Mouse (Mus musculus): ENCODE results near the gene C1s1. TPM values are rescaled to one million over a fixed set of nuclear protein-coding genes. Genes with fewer than 3 reads are reported as not detected.
"Not testable (repeated sequence)": the region's sequence is repeated elsewhere in the genome, so short reads cannot be mapped to it uniquely, and the experiment has no call there.

C1s1 gene
- polyA plus RNA-seq, 1 experiment from 2014 or later, result 9.9 TPM

GRCm38 (mm10) chr6:124487509-124487908 is 54.6 kb downstream of the C1s1 start:
- ATAC-seq (ENCODE audit: insufficient read depth, low FRiP score, low read depth), result no peak
- H3K36me3 ChIP-seq, result no peaks in the 10 kb centered on the region
- WGBS, result 30% methylated on average over 2 of the region's 2 CpGs
- no peak overlapping the region for H3K9ac ChIP-seq
- no peaks in the 10 kb centered on the region for H3K4me1 ChIP-seq
- no peak overlapping the region for H3K27ac ChIP-seq
- no peaks in the 10 kb centered on the region for H3K27me3 ChIP-seq (replicated peaks)
- H3K9me3 ChIP-seq, result no peaks in the 10 kb centered on the region
- H3K4me3 ChIP-seq (replicated peaks), result no peak overlapping the region
- no peak overlapping the region for H3K4me2 ChIP-seq

- H3K4me1 ChIP-seq, result no peaks in the 10 kb centered on the region
- H3K4me3 ChIP-seq (replicated peaks), result peak overlapping the region; percentile 19; the same call in 1 of the 2 replicates
- peak overlapping the region; percentile 37 for H3K4me2 ChIP-seq
- no peaks in the 10 kb centered on the region for H3K27me3 ChIP-seq (replicated peaks)
- no peak for ATAC-seq (ENCODE audit: insufficient read depth, low FRiP score, low read depth)
- H3K9me3 ChIP-seq, result no peaks in the 10 kb centered on the region
- H3K9ac ChIP-seq, result no peak overlapping the region
- WGBS, result 33% methylated on average over 21 of the region's 21 CpGs
- no peaks in the 10 kb centered on the region for H3K36me3 ChIP-seq
- H3K27ac ChIP-seq, result no peak overlapping the region
Observed at GRCm38 (mm10) chr6:124485414-124486144, 56.6 kb downstream of the C1s1 start.

- Histone ChIP-seq H3K27ac (no peak overlapping the region), H3K4me2 (no peak overlapping the region), H3K9me3 (no peaks in the 10 kb centered on the region), H3K4me3 (replicated peaks) (no peak overlapping the region), H3K36me3 (no peaks in the 10 kb centered on the region), H3K4me1 (no peaks in the 10 kb centered on the region), H3K9ac (no peak overlapping the region), H3K27me3 (replicated peaks) (no peaks in the 10 kb centered on the region)
- WGBS, result 62% methylated on average over 7 of the region's 7 CpGs
- no peak for ATAC-seq (ENCODE audit: insufficient read depth, low FRiP score, low read depth)
Observed at GRCm38 (mm10) chr6:124484851-124485250, 57.3 kb downstream of the C1s1 start.

- H3K36me3 ChIP-seq; H3K4me1 ChIP-seq; H3K27me3 ChIP-seq (replicated peaks); H3K4me3 ChIP-seq (replicated peaks); ATAC-seq (ENCODE audit: insufficient read depth, low FRiP score, low read depth); H3K27ac ChIP-seq; H3K9ac ChIP-seq; H3K4me2 ChIP-seq; H3K9me3 ChIP-seq: not testable (repeated sequence)
- 81% methylated on average over 3 of the region's 3 CpGs for WGBS
Observed at GRCm38 (mm10) chr6:124483831-124484230, 58.3 kb downstream of the C1s1 start.

- Histone ChIP-seq H3K27ac (no peak overlapping the region), H3K4me2 (no peak overlapping the region), H3K4me1 (no peaks in the 10 kb centered on the region), H3K9me3 (no peaks in the 10 kb centered on the region), H3K4me3 (replicated peaks) (no peak overlapping the region), H3K9ac (no peak overlapping the region), H3K27me3 (replicated peaks) (no peaks in the 10 kb centered on the region), H3K36me3 (no peaks in the 10 kb centered on the region)
- 32% methylated on average over 6 of the region's 6 CpGs for WGBS
- no peak for ATAC-seq (ENCODE audit: insufficient read depth, low FRiP score, low read depth)
Observed at GRCm38 (mm10) chr6:124481571-124481970, 60.6 kb downstream of the C1s1 start.

Other genes with a start within 250 kb of the C1s1 start
- 0.31 and 0.39 TPM in 2 replicates for gene Cd163, start 237.7 kb downstream of the C1s1 start, polyA plus RNA-seq (2015; fragmentation: Nextera tagmentation; extraction: Ambion mirVana)
- 39.8 and 40.6 TPM in 2 replicates for gene Pex5, start 127.3 kb downstream of the C1s1 start, polyA plus RNA-seq (2015; fragmentation: Nextera tagmentation; extraction: Ambion mirVana)
- 6.8 TPM in 2 replicates for gene Clstn3, start 77.6 kb downstream of the C1s1 start, polyA plus RNA-seq (2015; fragmentation: Nextera tagmentation; extraction: Ambion mirVana)
- 1.9 and 2.2 TPM in 2 replicates for gene C1rl, start 49.2 kb downstream of the C1s1 start, polyA plus RNA-seq (2015; fragmentation: Nextera tagmentation; extraction: Ambion mirVana)
- 4.5 and 6.6 TPM in 2 replicates for gene C1ra, start 30.0 kb downstream of the C1s1 start, polyA plus RNA-seq (2015; fragmentation: Nextera tagmentation; extraction: Ambion mirVana)
- not detected in 2 replicates for gene C1rb, start 27.9 kb upstream of the C1s1 start, polyA plus RNA-seq (2015; fragmentation: Nextera tagmentation; extraction: Ambion mirVana)
- gene C1s2, start 93.7 kb upstream of the C1s1 start, polyA plus RNA-seq (2015; fragmentation: Nextera tagmentation; extraction: Ambion mirVana), result 0.06 and 0.13 TPM in 2 replicates
- 79.3 and 85.3 TPM in 2 replicates for gene Lpcat3, start 120.7 kb upstream of the C1s1 start, polyA plus RNA-seq (2015; fragmentation: Nextera tagmentation; extraction: Ambion mirVana)
- gene Emg1, start 169.8 kb upstream of the C1s1 start, polyA plus RNA-seq (2015; fragmentation: Nextera tagmentation; extraction: Ambion mirVana), result 191 and 202 TPM in 2 replicates
- 355 and 390 TPM in 2 replicates for gene Phb2, start 170.0 kb upstream of the C1s1 start, polyA plus RNA-seq (2015; fragmentation: Nextera tagmentation; extraction: Ambion mirVana)
- 19.0 and 19.8 TPM in 2 replicates for gene Ptpn6, start 196.4 kb upstream of the C1s1 start, polyA plus RNA-seq (2015; fragmentation: Nextera tagmentation; extraction: Ambion mirVana)
- gene Grcc10, start 199.0 kb upstream of the C1s1 start, polyA plus RNA-seq (2015; fragmentation: Nextera tagmentation; extraction: Ambion mirVana), result 331 and 401 TPM in 2 replicates
- not detected in 2 replicates for gene Gm45234, start 213.7 kb upstream of the C1s1 start, polyA plus RNA-seq (2015; fragmentation: Nextera tagmentation; extraction: Ambion mirVana)
- 13.9 and 16.2 TPM in 2 replicates for gene Atn1, start 214.2 kb upstream of the C1s1 start, polyA plus RNA-seq (2015; fragmentation: Nextera tagmentation; extraction: Ambion mirVana)
- gene Eno2, start 227.3 kb upstream of the C1s1 start, polyA plus RNA-seq (2015; fragmentation: Nextera tagmentation; extraction: Ambion mirVana), result 5.3 and 6.9 TPM in 2 replicates
- gene Lrrc23, start 237.4 kb upstream of the C1s1 start, polyA plus RNA-seq (2015; fragmentation: Nextera tagmentation; extraction: Ambion mirVana), result 0.35 and 1.3 TPM in 2 replicates